Mouse (Mus musculus) layer of hippocampus, adult 18-20 months (tissue): ENCODE data around the gene Fsd2. TPM values are rescaled to one million over a fixed set of nuclear protein-coding genes. Genes with fewer than 3 reads are reported as not detected.

Experiments used
- DNase-seq, 2 experiments: peaks; one replicate each; pipeline ENCODE4 v3.0.0; 2022; ENCODE audit warnings: low spot score in 2 of 2
- long read RNA-seq: library from polyadenylated mRNA; stranded (forward); transcript quantifications from one replicate; pipeline ENCODE4 v2.0.0, GENCODE M21; 2021
- total RNA-seq, 2 experiments: library from RNA; stranded (reverse); gene quantifications; 2 replicates each; pipeline ENCODE4 v1.2.3; 2021

Gene Fsd2
- under 1 TPM; 0.23 to 0.52 TPM for total RNA-seq
- long read RNA-seq, partial matches to known transcripts = 0 of 1 reads
- long read RNA-seq, other reads (novel, unspliced or antisense) = 1 of 1 reads

DNA sequence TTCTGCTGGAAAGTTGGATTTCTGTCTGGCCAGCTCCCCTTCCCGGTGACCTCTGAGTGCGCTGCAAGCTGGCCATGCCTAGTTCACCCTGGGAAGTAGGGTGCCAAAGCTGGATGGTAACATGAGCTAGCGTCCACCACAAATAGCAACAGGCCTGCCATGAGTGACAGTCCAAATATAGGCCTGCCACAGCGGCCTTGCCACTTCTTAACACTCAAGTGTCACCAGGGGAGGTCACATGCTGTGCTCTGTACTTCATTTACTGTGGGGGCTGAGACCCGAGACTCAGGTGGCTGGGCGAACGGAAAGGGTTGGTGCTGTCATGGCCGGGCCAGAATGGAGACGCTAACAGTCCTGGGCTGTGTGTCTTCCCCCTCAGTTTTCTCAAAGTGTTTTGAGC lies at the start of gene Fsd2:
Gene Fsd2 (minus strand): TSS at position 53 of the 400 bp plus-strand sequence.
- no peak for DNase-seq

DNA sequence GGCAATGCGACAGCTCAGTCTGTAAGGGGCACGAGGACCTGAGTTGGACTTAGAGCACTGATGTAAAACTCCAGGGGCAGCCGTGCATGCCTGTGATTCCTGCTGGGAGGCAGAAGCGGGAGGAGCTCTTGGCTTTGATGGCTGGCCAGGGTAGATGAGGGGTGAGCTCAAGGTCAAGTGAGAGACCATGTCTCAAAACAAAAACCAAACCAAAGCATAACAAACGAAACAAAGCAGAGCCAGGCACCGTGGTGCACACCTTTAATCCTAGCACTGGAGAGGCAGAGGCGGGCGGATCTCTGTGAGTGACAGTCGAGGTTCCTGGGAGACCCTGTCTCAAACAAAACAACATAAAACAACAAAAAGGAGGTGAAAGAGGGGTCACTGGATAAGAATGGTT lies 48.3 kb upstream of the Fsd2 start:
- no peak for DNase-seq

- DNase-seq = no peak
These were observed 46.3 kb upstream of the Fsd2 start for GRCm38 (mm10) chr7:81612856-81613635.

- no peak for DNase-seq
These were observed 43.4 kb upstream of the Fsd2 start for GRCm38 (mm10) chr7:81610125-81610524.

- no peak for DNase-seq
These were observed 39.7 kb upstream of the Fsd2 start for GRCm38 (mm10) chr7:81606452-81606851.

DNA sequence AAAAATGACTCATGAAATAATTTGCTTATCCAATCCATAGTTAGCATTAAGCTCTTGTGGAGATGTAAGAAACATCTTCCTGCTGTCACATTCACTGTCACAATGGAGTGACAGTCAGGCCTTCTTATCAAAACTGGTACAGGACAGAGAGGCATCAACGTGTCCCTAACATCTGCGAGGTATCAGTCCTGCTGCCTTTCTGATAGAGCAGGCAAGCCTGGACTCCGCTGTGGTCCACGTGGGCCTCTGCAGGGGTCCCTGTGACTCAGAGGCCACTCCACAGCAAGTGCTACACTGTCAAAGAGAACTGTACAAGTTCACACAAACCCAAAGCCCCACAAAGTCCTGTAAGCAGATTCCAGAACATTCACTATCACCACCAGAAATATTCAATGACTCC lies 38.7 kb upstream of the Fsd2 start:
- DNase-seq = no peak

DNA sequence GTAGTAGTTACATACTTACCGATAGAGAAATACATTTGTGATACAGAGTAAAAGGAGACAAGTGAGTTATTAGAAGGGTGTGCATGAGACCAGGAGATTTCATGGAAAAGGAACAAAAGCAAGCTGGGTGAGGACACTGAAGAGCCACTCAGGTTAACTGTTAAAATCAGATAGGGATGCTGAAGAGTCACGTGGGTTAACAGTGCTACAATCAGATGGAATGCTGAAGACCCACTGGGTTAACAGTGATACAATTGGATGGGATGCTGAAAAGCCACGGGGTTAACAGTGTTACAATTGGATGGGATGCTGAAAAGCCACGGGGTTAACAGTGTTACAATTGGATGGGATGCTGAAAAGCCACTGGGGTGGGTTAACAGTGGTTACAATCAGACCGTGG lies 38.2 kb upstream of the Fsd2 start:
- DNase-seq = no peak

- DNase-seq = peak; percentile 22 to 38
These were observed 32.9 kb upstream of the Fsd2 start for GRCm38 (mm10) chr7:81599379-81600280.

DNA sequence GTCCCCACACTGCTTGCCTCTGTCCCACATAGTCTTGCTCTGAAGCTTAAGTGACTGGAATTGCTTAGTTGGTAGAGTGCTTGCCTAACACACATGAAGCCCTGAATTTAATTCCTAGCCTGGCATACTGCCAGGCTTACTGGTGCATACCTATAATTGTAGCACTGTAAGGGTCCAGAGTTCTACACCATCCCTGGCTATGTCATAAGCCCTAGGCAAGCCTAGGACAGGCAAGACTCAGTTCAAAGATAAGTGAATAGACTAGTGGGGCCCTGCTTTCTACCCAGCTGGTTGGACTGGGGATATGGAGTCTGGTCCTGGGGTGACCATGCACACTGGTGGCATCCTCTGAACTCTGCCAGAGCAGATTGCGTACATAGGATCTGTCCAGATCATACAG lies 30.9 kb upstream of the Fsd2 start:
- DNase-seq = no peak

DNA sequence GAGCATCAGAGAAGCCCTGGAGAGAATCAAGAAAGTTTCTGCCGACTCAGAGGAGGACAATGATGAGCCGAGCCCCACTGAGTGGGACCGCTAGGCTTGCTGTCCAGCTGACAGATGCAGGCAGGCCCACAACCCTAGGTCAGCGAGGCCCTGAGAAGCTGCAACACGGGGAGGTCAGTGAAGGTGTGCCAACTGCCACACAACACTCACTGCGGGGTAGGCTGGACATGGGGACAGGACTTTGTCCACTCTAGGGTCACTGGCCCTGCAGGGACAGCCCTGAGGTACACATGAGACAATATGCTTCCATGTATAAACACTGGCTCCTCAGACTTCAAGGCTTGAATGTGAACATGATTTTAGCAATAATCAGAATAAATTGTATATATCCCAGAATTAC lies 29.3 kb upstream of the Fsd2 start:
- DNase-seq = no peak

GRCm38 (mm10) chr7:81595056-81595455 lies 28.3 kb upstream of the Fsd2 start:
- no peak for DNase-seq

DNA sequence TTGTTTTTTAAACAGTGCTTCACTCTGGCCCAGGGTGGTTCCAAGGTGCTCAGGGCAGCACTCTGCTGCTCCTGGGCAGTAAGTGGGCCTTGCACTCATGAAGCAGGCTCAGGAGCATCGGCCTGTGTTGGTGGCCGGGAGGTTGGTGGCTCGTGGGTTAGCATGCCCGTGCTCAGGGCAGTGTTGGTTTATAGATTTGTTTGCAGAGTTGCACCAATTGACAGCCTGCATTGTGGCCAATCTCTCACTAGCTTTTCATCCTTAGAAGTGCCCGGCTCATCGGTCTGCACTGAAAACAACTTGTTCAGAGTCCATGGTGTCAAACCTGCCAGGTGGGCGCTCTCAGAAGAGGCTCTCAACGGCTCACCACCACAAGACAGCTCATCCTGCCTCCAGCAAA lies 26.6 kb upstream of the Fsd2 start:
- no peak for DNase-seq

DNA sequence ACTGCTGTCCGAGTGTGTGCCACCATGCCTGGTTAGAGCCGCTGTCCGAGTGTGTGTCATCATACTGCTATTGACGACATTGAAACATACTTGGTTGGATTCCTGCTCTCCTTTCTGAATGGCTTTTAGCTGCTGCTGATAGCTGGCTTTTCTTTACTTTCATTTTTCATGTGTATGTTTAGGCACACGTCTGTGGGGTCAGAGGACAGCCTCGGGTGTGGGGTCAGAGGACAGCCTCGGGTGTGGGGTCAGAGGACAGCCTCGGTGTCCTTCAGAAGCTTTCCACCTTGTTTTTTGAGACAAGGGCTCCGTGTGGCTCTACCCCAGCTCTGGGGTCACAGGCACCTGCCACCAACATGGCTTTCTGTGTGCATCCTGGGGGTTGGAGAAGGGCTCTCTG lies 25.9 kb upstream of the Fsd2 start:
- DNase-seq = no peak

DNA sequence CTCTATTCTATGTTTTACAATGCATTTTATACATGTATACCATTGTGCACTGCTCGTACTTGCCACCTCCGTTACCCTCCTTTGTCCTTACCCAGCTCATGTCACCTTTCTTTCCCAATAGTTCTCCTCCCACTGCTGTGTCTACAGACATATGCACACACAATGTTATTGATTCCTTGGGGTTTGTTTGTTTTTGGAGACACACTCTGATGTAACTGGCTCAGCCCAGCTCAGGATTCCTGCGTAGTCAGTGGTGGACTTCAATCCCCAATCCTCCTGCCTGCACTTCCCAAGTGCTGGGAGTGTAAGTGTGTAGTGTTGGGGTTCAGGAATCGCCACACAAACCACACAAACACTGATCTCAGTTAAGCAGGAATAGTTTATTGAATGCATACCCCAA lies 20.5 kb upstream of the Fsd2 start:
- no peak for DNase-seq

- DNase-seq = no peak
These were observed 18.6 kb upstream of the Fsd2 start for GRCm38 (mm10) chr7:81585326-81585725.

GRCm38 (mm10) chr7:81583512-81583911 lies 16.8 kb upstream of the Fsd2 start:
- DNase-seq = no peak

- no peak for DNase-seq
These were observed 12.6 kb upstream of the Fsd2 start for GRCm38 (mm10) chr7:81579312-81579711.

- no peak for DNase-seq
These were observed 11.7 kb upstream of the Fsd2 start for GRCm38 (mm10) chr7:81578413-81578812.

- no peak for DNase-seq
These were observed 11.1 kb upstream of the Fsd2 start for GRCm38 (mm10) chr7:81577872-81578271.

DNA sequence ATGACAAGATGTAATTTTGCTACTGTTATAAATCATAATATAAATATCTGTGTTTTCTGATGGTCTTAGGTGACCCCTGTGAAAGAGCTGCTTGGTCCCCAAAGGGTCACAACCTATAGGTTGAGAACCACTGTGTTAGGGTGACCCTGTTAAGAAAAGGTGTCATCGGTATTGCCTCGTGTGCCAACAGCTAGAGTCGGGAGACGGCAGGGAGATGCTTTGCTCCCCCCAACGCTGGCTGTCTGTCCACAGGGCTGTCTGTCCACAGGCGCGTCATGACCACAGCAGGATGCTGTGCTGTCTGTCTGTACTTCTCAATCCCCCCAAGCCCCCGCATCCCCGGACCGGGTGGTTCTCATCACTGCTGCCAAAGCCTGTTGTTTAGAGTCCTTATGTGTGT lies 8.9 kb upstream of the Fsd2 start:
- no peak for DNase-seq

DNA sequence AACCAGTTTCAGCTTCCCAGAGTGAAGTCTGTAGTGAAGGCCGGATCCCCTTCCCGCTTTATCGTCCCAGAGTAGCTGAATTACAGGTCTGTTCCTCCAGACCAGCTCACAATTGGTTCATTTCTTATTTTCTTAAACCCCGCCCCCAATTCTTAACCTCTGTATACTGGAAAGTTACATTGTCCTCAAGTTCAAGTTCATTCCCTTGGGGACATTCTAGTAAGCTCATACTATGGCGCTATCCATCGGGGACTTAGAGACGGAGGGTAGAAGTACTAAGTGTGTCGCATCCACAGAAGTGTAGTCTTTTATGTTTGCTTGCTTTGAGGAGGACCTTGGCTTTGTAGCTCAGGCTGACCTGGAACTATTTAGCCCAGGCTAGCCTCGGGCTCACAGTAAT lies 7.1 kb upstream of the Fsd2 start:
- DNase-seq = no peak

DNA sequence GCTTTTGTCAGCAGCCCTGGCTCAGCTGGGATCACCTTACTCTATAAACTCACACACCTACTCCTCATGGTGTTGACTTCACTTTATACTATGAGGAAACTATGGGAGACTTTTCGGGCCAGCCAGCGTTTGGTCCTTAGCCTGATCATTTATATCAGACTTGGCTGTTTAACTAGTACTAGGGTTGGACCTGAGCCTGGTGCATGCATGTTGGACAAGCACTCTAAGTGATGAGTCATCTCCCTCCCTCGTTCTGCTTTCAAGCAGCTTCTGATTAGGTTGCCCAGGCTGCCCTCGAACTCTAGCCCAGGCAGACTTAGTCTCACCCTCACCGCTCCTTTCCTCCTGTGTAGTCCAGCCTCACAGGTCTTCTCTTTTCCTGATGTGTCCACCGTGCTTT lies 6.7 kb upstream of the Fsd2 start:
- peak in 1 of 2 experiments; percentile 47 for DNase-seq
